Mouse (Mus musculus) embryonic facial prominence, embryonic 14.5 days (tissue): Measurements from ENCODE around the gene Krtcap3. TPM values are rescaled to one million over a fixed set of nuclear protein-coding genes. Genes with fewer than 3 reads are reported as not detected.

Source experiments
- ATAC-seq: fragments of 200-750 bp; cut with Nextera tagmentation; 2 replicates; pipeline ENCODE4 v1.8.0; 2017; ENCODE audit warnings: low read depth, moderate number of reproducible peaks, moderate TSS enrichment
- DNase-seq: peaks from one replicate; pipeline ENCODE4 v3.0.0-alpha.2; 2015; ENCODE audit warnings: low spot score
- H3K27ac ChIP-seq: fragments of 300-500 bp; sonication (generic); replicated peaks from 2 replicates; pipeline ENCODE4 v1.5.1; 2014; ENCODE audit warnings: low read depth, mild to moderate bottlenecking, low read length, moderate library complexity
- H3K27me3 ChIP-seq: fragments of 300-500 bp; sonication (generic); replicated peaks from 2 replicates; pipeline ENCODE4 v1.6.1; 2014; ENCODE audit warnings: low read length; ENCODE audit not compliant: control insufficient read depth, insufficient read depth
- H3K36me3 ChIP-seq: fragments of 300-500 bp; sonication (generic); 2 replicates; pipeline ENCODE4 v1.6.1; 2014; ENCODE audit warnings: low read length, mixed read lengths; ENCODE audit not compliant: control insufficient read depth, insufficient read depth
- H3K4me1 ChIP-seq: fragments of 300-500 bp; sonication (generic); 2 replicates; pipeline ENCODE4 v1.6.1; 2014; ENCODE audit warnings: antibody characterized with exemption, low read length; ENCODE audit not compliant: control insufficient read depth, insufficient read depth
- H3K4me2 ChIP-seq: fragments of 300-500 bp; sonication (generic); 2 replicates; pipeline ENCODE4 v1.6.1; 2014; ENCODE audit warnings: low read depth, mild to moderate bottlenecking, low read length, moderate library complexity, mixed read lengths
- H3K4me3 ChIP-seq: fragments of 300-500 bp; sonication (generic); 2 replicates; pipeline ENCODE4 v1.5.1; 2014; ENCODE audit warnings: low read depth, mild to moderate bottlenecking, low read length
- H3K9ac ChIP-seq: fragments of 300-500 bp; sonication (generic); 2 replicates; pipeline ENCODE4 v1.6.1; 2014; ENCODE audit warnings: low read depth, mild to moderate bottlenecking, low read length, moderate library complexity, mixed read lengths
- H3K9me3 ChIP-seq: fragments of 300-500 bp; sonication (generic); 2 replicates; pipeline ENCODE4 v1.6.1; 2016; ENCODE audit warnings: low read length; ENCODE audit not compliant: control insufficient read depth
- WGBS: fragments of 180-500 bp; shearing (Covaris S2); extraction: QIAGEN DNeasy Blood & Tissue Kit; methylation state at CpG from one replicate; pipeline ENCODE4 v1.1.7; 2014; 5-methylcytosine and 5-hydroxymethylcytosine counted together
- polyA plus RNA-seq: library from polyadenylated mRNA; unstranded; fragments of >200 nt; fragmentation: Nextera tagmentation; extraction: Ambion mirVana; gene quantifications from 2 replicates; pipeline ENCODE4 v1.2.1, GENCODE M21; 2014

Gene Krtcap3
- polyA plus RNA-seq, 1 experiment from 2014 or later = 15.2 TPM

DNA sequence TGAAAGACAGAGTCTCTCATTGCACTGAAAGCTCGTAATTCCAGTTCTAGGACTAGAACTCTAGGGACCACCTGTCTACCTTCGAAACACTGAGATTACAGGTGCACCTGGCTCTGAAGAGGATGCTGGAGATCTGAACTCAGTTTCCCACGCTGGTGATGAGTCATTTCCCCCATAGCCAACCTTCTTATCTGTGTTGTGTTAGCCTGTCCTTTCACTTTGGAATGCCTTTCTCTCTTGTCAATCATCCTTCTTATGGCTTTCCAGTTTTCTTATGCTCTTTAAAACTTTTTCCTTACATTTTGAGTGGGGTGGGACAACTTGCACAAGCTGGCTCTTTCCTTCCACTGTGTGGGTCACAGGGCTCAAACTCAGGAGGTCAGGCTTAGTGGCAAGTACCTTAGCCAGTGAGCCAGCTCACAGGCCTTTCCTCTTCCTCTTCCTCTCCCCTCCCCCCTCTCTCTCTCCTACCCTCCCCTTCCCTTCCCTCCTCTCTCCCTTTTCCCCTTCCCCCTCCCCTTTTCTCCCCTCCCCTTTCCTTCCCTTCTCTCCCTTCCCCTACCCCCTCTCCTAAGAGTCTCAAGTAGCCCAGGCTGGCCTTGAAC is 38.2 kb downstream of the Krtcap3 start:
- H3K9me3 ChIP-seq = no peaks in the 10 kb centered on the region
- H3K9ac ChIP-seq = peak overlapping the region; percentile 68
- WGBS = 75% methylated on average over 3 of the region's 3 CpGs

GRCm38 (mm10) chr5:31290521-31291360 is 39.2 kb downstream of the Krtcap3 start, which contains the start of gene Ift172:
TSS of gene Ift172 (minus strand) at chr5:31291116.
- ATAC-seq = peak; percentile 96
- Histone ChIP-seq H3K9ac (peak within 1 kb of the TSS; percentile 68), H3K4me2 (peak within 1 kb of the TSS; percentile 62), H3K9me3 (no peaks in the 10 kb centered on the region), H3K4me3 (peak within 1 kb of the TSS; percentile 64), H3K27me3 (no peaks in the 10 kb centered on the region), H3K27ac (peak within 1 kb of the TSS; percentile 90), H3K4me1 (peaks cover 9% of the 10 kb centered on the region; the same call in 1 of the 2 replicates), H3K36me3 (peaks cover 39% of the 10 kb centered on the region)
- WGBS = 2% methylated on average over 45 of the region's 45 CpGs
- peak; percentile 99 for DNase-seq

More for the DNA sequence above, 38.2 kb downstream of the Krtcap3 start:
- H3K36me3 ChIP-seq = peaks cover 49% of the 10 kb centered on the region
- H3K27me3 ChIP-seq = no peaks in the 10 kb centered on the region
- ATAC-seq = no peak
- no peak overlapping the region; the same call in 1 of the 2 replicates for H3K27ac ChIP-seq
- no peak for DNase-seq
- H3K4me1 ChIP-seq = peaks cover 9% of the 10 kb centered on the region; the same call in 1 of the 2 replicates
- H3K4me3 ChIP-seq = peak overlapping the region; percentile 64
- H3K4me2 ChIP-seq = peak overlapping the region; percentile 62

DNA sequence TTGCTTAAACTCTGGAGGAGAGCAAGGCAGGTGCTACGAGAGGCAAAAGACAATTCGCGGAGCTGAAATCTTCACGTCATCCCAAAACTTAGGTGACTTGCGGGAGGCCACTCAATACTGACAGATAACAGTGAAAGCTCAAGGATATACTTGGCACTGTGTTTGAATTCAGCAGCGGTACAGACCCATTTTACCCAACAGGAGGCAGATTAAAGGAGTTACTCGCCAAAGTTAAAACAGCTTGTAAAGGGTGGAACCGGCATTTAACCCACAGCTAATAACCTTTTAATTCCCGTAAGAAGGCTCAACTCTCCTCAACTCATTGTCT is 39.8 kb downstream of the Krtcap3 start:
- Histone ChIP-seq H3K4me2 (peak overlapping the region; percentile 62), H3K4me3 (peak overlapping the region; percentile 64), H3K4me1 (peaks cover 12% of the 10 kb centered on the region; the same call in 1 of the 2 replicates), H3K9me3 (no peaks in the 10 kb centered on the region), H3K36me3 (peaks cover 33% of the 10 kb centered on the region), H3K27me3 (no peaks in the 10 kb centered on the region), H3K27ac (peak overlapping the region; percentile 90), H3K9ac (peak overlapping the region; percentile 59)
- WGBS = 4% methylated on average over 9 of the region's 9 CpGs
- ATAC-seq = no peak
- DNase-seq = no peak

DNA sequence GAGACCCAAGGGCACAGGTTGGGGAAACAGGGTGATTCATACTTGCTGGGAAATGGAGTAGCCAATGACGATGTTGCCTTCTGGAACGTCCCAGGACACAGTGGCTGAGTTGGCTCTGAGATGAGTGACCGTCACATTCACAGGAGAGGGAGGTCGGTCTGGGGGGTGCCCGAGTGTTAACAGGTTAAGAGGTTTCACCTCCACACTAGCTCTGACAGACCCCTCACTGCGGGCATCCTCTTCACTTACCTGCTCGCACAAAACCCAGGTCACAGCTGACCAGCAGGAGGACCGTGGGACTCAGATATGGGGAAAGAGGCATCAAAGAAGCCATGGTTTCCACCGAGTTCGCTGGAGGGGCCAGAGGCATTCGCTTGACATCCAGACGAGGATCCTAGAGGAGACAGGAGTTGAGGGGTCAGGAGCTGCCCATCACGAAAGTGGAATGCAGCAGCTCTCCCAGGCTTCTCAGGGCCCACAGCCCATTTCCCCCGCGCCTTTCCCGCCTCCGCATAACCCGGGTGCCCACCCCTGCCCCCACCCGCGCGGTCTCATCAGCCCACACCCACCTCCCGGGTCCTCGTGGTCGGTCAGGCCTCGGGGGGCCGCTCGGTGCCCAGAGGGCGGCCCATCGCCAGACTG is 43.6 kb downstream of the Krtcap3 start:
- peak; percentile 9 for DNase-seq
- peak; percentile 6; the same call in 1 of the 2 replicates for ATAC-seq
- H3K4me3 ChIP-seq = peak overlapping the region; percentile 85
- H3K9me3 ChIP-seq = no peaks in the 10 kb centered on the region
- H3K36me3 ChIP-seq = peaks cover 22% of the 10 kb centered on the region; the same call in 1 of the 2 replicates
- peak overlapping the region; percentile 94 for H3K9ac ChIP-seq
- no peaks in the 10 kb centered on the region for H3K27me3 ChIP-seq
- H3K4me1 ChIP-seq = peaks cover 9% of the 10 kb centered on the region; the same call in 1 of the 2 replicates
- H3K4me2 ChIP-seq = peak overlapping the region; percentile 67
- H3K27ac ChIP-seq = peak overlapping the region; percentile 31; the same call in 1 of the 2 replicates
- 4% methylated on average over 26 of the region's 29 CpGs for WGBS

GRCm38 (mm10) chr5:31295606-31296141 is 44.2 kb downstream of the Krtcap3 start, which contains the start of gene Fndc4:
TSS of gene Fndc4 (minus strand) at chr5:31296080.
- Histone ChIP-seq H3K4me2 (peak within 1 kb of the TSS; percentile 67), H3K9me3 (no peaks in the 10 kb centered on the region)
- WGBS = 0% methylated on average over 1 of the region's 46 CpGs

DNA sequence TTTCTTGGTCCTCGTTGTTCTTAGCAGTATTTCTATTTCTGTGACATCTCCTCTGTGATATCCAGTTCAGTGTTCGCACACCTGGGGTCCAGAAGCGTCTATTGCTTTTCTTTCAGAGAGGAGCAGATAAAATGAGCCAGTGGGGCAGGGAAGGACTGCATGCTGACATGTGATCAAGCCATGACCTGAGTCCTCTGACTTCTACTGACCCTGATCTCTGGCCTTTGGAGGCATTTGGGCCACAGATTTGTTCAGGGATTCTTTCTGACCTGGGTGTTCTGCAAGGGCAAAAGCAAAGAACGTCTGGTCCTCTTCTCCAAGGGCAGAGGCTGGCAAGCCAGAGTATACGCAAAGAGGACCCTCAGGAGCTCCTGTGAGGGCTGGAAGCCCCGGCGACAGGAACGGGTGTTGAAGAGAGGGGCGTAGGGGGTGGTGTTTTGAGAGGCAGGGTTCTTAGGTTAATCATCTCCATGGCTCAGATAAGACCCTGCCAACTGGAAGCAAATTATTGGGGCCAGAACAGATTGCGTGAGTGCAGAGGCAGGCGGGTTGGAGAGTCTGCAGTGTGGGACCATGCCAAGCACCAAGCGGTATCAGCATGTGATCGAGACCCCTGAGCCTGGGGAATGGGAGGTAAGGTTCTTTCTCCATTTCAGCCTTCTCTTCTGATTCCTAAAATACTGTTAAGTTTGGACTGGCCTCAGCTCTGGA is 45.7 kb downstream of the Krtcap3 start, which contains the start of gene Gckr:
Gene Gckr, plus strand, starts transcription at position 397 of the 711 bp plus-strand sequence.
- Histone ChIP-seq H3K9me3 (no peaks in the 10 kb centered on the region), H3K27me3 (no peaks in the 10 kb centered on the region), H3K4me3 (peak within 1 kb of the TSS; percentile 85; the same call in 1 of the 2 replicates), H3K4me1 (peaks cover 3% of the 10 kb centered on the region; the same call in 1 of the 2 replicates), H3K36me3 (peaks cover 22% of the 10 kb centered on the region; the same call in 1 of the 2 replicates), H3K4me2 (peak within 1 kb of the TSS; percentile 67), H3K9ac (no peak within 1 kb of the TSS), H3K27ac (no peak within 1 kb of the TSS)
- WGBS = 74% methylated on average over 13 of the region's 13 CpGs
- DNase-seq (no peak), ATAC-seq (no peak)

More at GRCm38 (mm10) chr5:31295606-31296141, 44.2 kb downstream of the Krtcap3 start, which contains the start of gene Fndc4:
- Histone ChIP-seq H3K4me3 (peak within 1 kb of the TSS; percentile 85), H3K9ac (peak within 1 kb of the TSS; percentile 94), H3K27ac (peak within 1 kb of the TSS; percentile 31; the same call in 1 of the 2 replicates), H3K4me1 (peaks cover 7% of the 10 kb centered on the region; the same call in 1 of the 2 replicates), H3K36me3 (peaks cover 22% of the 10 kb centered on the region; the same call in 1 of the 2 replicates), H3K27me3 (no peaks in the 10 kb centered on the region)
- DNase-seq = peak; percentile 77
- ATAC-seq = peak; percentile 78

GRCm38 (mm10) chr5:31297981-31298380 is 46.5 kb downstream of the Krtcap3 start:
- Histone ChIP-seq H3K27me3 (no peaks in the 10 kb centered on the region), H3K4me3 (no peak overlapping the region), H3K4me1 (peaks cover 3% of the 10 kb centered on the region; the same call in 1 of the 2 replicates), H3K27ac (no peak overlapping the region), H3K9ac (no peak overlapping the region), H3K9me3 (no peaks in the 10 kb centered on the region), H3K4me2 (no peak overlapping the region), H3K36me3 (peaks cover 14% of the 10 kb centered on the region; the same call in 1 of the 2 replicates)
- DNase-seq (no peak), ATAC-seq (no peak)
- WGBS = 74% methylated on average over 3 of the region's 3 CpGs
